ENCODE assay signal across 7 mouse cellular contexts in genomic region chr17:36836874-36837647, GRCm38 (mm10). TPM values are rescaled to one million over a fixed set of nuclear protein-coding genes. Genes with fewer than 3 reads are reported as not detected.
DNase-seq lines count a peak whose midpoint lies in the region; ATAC-seq lines count a peak whose summit lies in the region.

Trim26 (plus strand) TSS chr17:36837134.

- H3K4me3 ChIP-seq in embryonic facial prominence, embryonic 11.5 days (ENCODE audit: low read depth, low read length) = peak within 1 kb of the TSS; percentile 64
- H3K4me3 ChIP-seq in limb, embryonic 10.5 days = peak within 1 kb of the TSS; percentile 76
- peak within 1 kb of the TSS; percentile 71 for H3K4me3 ChIP-seq in midbrain, embryonic 13.5 days (replicated peaks)

- peak within 1 kb of the TSS; percentile 84 for H3K9ac ChIP-seq in embryonic facial prominence, embryonic 11.5 days (replicated peaks; ENCODE audit: low read length)
- H3K9ac ChIP-seq in midbrain, embryonic 13.5 days (replicated peaks) = peak within 1 kb of the TSS; percentile 86

- peak; percentile 99 for ATAC-seq in embryonic facial prominence, embryonic 11.5 days (replicated peaks; ENCODE audit: insufficient number of reproducible peaks, low FRiP score, low TSS enrichment, low read depth)
- ATAC-seq in granulocyte monocyte progenitor cell, adult 5-6 weeks (replicated peaks; ENCODE audit: poor library complexity, severe bottlenecking) = peak; percentile 95
- ATAC-seq in midbrain, embryonic 13.5 days = peak; percentile 99

- H3K27me3 ChIP-seq in embryonic facial prominence, embryonic 11.5 days (ENCODE audit: control insufficient read depth, insufficient read depth, low read length) = no peaks in the 10 kb centered on the region
- H3K27me3 ChIP-seq in limb, embryonic 10.5 days (ENCODE audit: low read depth, poor library complexity, severe bottlenecking) = no peaks in the 10 kb centered on the region
- 0 out of 2 replicates have a peak, but pooled peaks cover 3% of the 10 kb centered on the region for H3K27me3 ChIP-seq in midbrain, embryonic 13.5 days

- WGBS in embryonic facial prominence, embryonic 11.5 days = under 1% methylated on average over 46 of the region's 58 CpGs
- under 1% methylated on average over 55 of the region's 58 CpGs for WGBS in limb, embryonic 10.5 days
- WGBS in midbrain, embryonic 13.5 days = under 1% methylated on average over 57 of the region's 58 CpGs

- DNase-seq in adrenal gland, postnatal 14 days = peak; percentile 99
- DNase-seq in embryonic facial prominence, embryonic 11.5 days (ENCODE audit: low spot score) = peak; percentile 98
- peak; percentile 98 for DNase-seq in kidney, adult 11 months
- peak; percentile 95 for DNase-seq in limb, embryonic 10.5 days (ENCODE audit: low spot score)
- DNase-seq in spleen, adult 12 weeks (ENCODE audit: low spot score) = peak; percentile 95

- no peaks in the 10 kb centered on the region for H3K4me1 ChIP-seq in embryonic facial prominence, embryonic 11.5 days (ENCODE audit: control insufficient read depth, insufficient read depth, low read length)
- peaks cover 9% of the 10 kb centered on the region for H3K4me1 ChIP-seq in limb, embryonic 10.5 days
- H3K4me1 ChIP-seq in midbrain, embryonic 13.5 days (replicated peaks) = peaks cover 26% of the 10 kb centered on the region

- H3K27ac ChIP-seq in embryonic facial prominence, embryonic 11.5 days (replicated peaks; ENCODE audit: low read depth, low read length) = peak within 1 kb of the TSS; percentile 74
- H3K27ac ChIP-seq in limb, embryonic 10.5 days = peak within 1 kb of the TSS; percentile 95
- peak within 1 kb of the TSS; percentile 91 for H3K27ac ChIP-seq in midbrain, embryonic 13.5 days

- peak within 1 kb of the TSS; percentile 64 for H3K4me2 ChIP-seq in embryonic facial prominence, embryonic 11.5 days (ENCODE audit: low read depth, low read length)
- H3K4me2 ChIP-seq in midbrain, embryonic 13.5 days (replicated peaks) = peak within 1 kb of the TSS; percentile 62

- no peaks in the 10 kb centered on the region for H3K36me3 ChIP-seq in embryonic facial prominence, embryonic 11.5 days (replicated peaks; ENCODE audit: control insufficient read depth, insufficient read depth, low read depth, low read length)
- H3K36me3 ChIP-seq in limb, embryonic 10.5 days = no peaks in the 10 kb centered on the region
- no peaks in the 10 kb centered on the region for H3K36me3 ChIP-seq in midbrain, embryonic 13.5 days

- no peaks in the 10 kb centered on the region for H3K9me3 ChIP-seq in embryonic facial prominence, embryonic 11.5 days (replicated peaks; ENCODE audit: control insufficient read depth, low read length)
- H3K9me3 ChIP-seq in limb, embryonic 10.5 days (replicated peaks) = no peaks in the 10 kb centered on the region
- H3K9me3 ChIP-seq in midbrain, embryonic 13.5 days = no peaks in the 10 kb centered on the region

RNA-seq across cellular contexts. Expression of gene Trim26, which starts in this region (rescaled TPM):
- total RNA-seq in adrenal gland, postnatal 14 days (2021) = 45.3 and 55.8 TPM in 2 replicates
- polyA plus RNA-seq in embryonic facial prominence, embryonic 11.5 days (2014; fragmentation: Nextera tagmentation; extraction: Ambion mirVana) = 36.0 and 38.2 TPM in 2 replicates
- total RNA-seq in granulocyte monocyte progenitor cell, adult 5-6 weeks (2014; fragmentation: Nextera tagmentation) = 16.1 and 25.1 TPM in 2 replicates
- 8.4 and 11.9 TPM in 2 replicates for total RNA-seq in granulocyte monocyte progenitor cell, adult 5-6 weeks (2017)
- polyA plus RNA-seq in limb, embryonic 10.5 days (2016; fragmentation: Nextera tagmentation; extraction: Ambion mirVana) = 36.7 and 48.1 TPM in 2 replicates
- 46.4 and 46.6 TPM in 2 replicates for polyA plus RNA-seq in midbrain, embryonic 13.5 days (2015; fragmentation: Nextera tagmentation; extraction: Ambion mirVana)

Comparison
In these comparisons a context has a peak if more than half of its experiments do, and no peak if none do; other contexts are left out.
1. Peak in every context shown above with its lines: DNase-seq, ATAC-seq, H3K4me3 ChIP-seq and H3K27ac ChIP-seq.